17 mouse cellular contexts compared by ENCODE assay signal in genomic region chr1:86239871-86240270, GRCm38 (mm10).
A peak's percentile ranks its signal among the peaks of the same experiment; 100 is the strongest.
DNase-seq lines count a peak whose midpoint lies in the region; ATAC-seq and TF ChIP-seq lines count a peak whose summit lies in the region.
"Had no signal": no experiment of that assay in that cellular context is flagged by ENCODE, and none has a peak within 500 bp of the region (broad histone marks: within the 10 kb centered on the region; RNA-seq: fewer than 3 reads in every experiment).

No protein-coding gene starts in this region.

- H3K27ac ChIP-seq in kidney, postnatal 0 days, result peak overlapping the region; percentile 31
- no peak overlapping the region for H3K27ac ChIP-seq in kidney, adult 2 months (ENCODE audit: insufficient read depth, low read depth, low read length)
- peak overlapping the region; percentile 56; the same call in 1 of the 2 replicates for H3K27ac ChIP-seq in stomach, postnatal 0 days (replicated peaks)
- no peak overlapping the region for H3K27ac ChIP-seq in midbrain, embryonic 15.5 days
- H3K27ac ChIP-seq: forebrain, embryonic 15.5 days; hindbrain, embryonic 10.5 days had no signal

- WGBS in kidney, postnatal 0 days, result 83% methylated on average over 6 of the region's 6 CpGs
- 90% methylated on average over 6 of the region's 6 CpGs for WGBS in kidney, adult 2 months
- 86% methylated on average over 6 of the region's 6 CpGs for WGBS in stomach, postnatal 0 days
- 87% methylated on average over 6 of the region's 6 CpGs for whole genome bisulfite sequencing in midbrain, embryonic 15.5 days

- no peak for TF ChIP-seq EP300 in stomach, postnatal 0 days (optimal IDR thresholded peaks at IDR 0.05)

- no peak overlapping the region for H3K4me2 ChIP-seq in kidney, postnatal 0 days (ENCODE audit: low read length)
- no peak overlapping the region for H3K4me2 ChIP-seq in stomach, postnatal 0 days (replicated peaks; ENCODE audit: low read depth)
- no peak overlapping the region for H3K4me2 ChIP-seq in midbrain, embryonic 15.5 days
- H3K4me2 ChIP-seq: forebrain, embryonic 15.5 days; heart, embryonic 12.5 days had no signal

- peak; percentile 14 for DNase-seq in cerebellum, adult 9-11 months
- no peak for DNase-seq in cerebellum, adult 9-10 months
- no peak for DNase-seq in kidney, postnatal 0 days (ENCODE audit: low spot score)
- DNase-seq in kidney, adult 2 months, result no peak
- DNase-seq in cerebellum, postnatal 14 days, result peak; percentile 60
- no peak for DNase-seq in stomach, postnatal 0 days (ENCODE audit: low spot score)
- DNase-seq: adrenal gland, adult 2 months; adrenal gland, postnatal 25 days; gastrocnemius, postnatal 25 days; kidney, adult 9 months had no signal

- H3K9ac ChIP-seq in kidney, postnatal 0 days (ENCODE audit: low read depth, low read length), result no peak overlapping the region
- no peak overlapping the region for H3K9ac ChIP-seq in stomach, postnatal 0 days (ENCODE audit: low read length)
- H3K9ac ChIP-seq in midbrain, embryonic 15.5 days, result no peak overlapping the region
- H3K9ac ChIP-seq: forebrain, embryonic 15.5 days; heart, embryonic 12.5 days had no signal

- no peaks in the 10 kb centered on the region for H3K27me3 ChIP-seq in kidney, postnatal 0 days (ENCODE audit: insufficient read depth, low read length)
- H3K27me3 ChIP-seq in kidney, adult 2 months (replicated peaks; ENCODE audit: control insufficient read depth, insufficient read depth, low read length), result no peaks in the 10 kb centered on the region
- no peaks in the 10 kb centered on the region for H3K27me3 ChIP-seq in stomach, postnatal 0 days (ENCODE audit: control insufficient read depth, insufficient read depth, low read length)
- H3K27me3 ChIP-seq in midbrain, embryonic 15.5 days (replicated peaks), result no peaks in the 10 kb centered on the region
- H3K27me3 ChIP-seq: forebrain, embryonic 15.5 days; heart, embryonic 12.5 days had no signal

- no peak for ATAC-seq in kidney, postnatal 0 days (replicated peaks; ENCODE audit: low FRiP score, low read depth)
- no peak for ATAC-seq in stomach, postnatal 0 days (ENCODE audit: low FRiP score, low TSS enrichment)
- no peak for ATAC-seq in midbrain, embryonic 15.5 days (replicated peaks)
- ATAC-seq: forebrain, embryonic 15.5 days; hindbrain, embryonic 16.5 days; inflammation-experienced regulatory T-cells, adult 6 months; intestine, postnatal 0 days had no signal

- no peaks in the 10 kb centered on the region for H3K4me1 ChIP-seq in kidney, postnatal 0 days (replicated peaks; ENCODE audit: insufficient read depth, low read length)
- H3K4me1 ChIP-seq in kidney, adult 2 months (ENCODE audit: control insufficient read depth, insufficient read depth, low read length), result no peaks in the 10 kb centered on the region
- H3K4me1 ChIP-seq in stomach, postnatal 0 days (replicated peaks; ENCODE audit: control insufficient read depth, insufficient read depth), result 0 out of 2 replicates have a peak, but pooled peaks cover 3% of the 10 kb centered on the region
- H3K4me1 ChIP-seq in midbrain, embryonic 15.5 days, result no peaks in the 10 kb centered on the region
- H3K4me1 ChIP-seq: forebrain, embryonic 15.5 days had no signal

- TF ChIP-seq CTCF in kidney, postnatal 0 days (IDR thresholded peaks at IDR 0.05; ENCODE audit: low read depth), result no peak
- no peak for TF ChIP-seq CTCF in kidney, adult 2 months (conservative IDR thresholded peaks at IDR 0.05; ENCODE audit: insufficient read depth, insufficient read length, low read depth, low read length)
- TF ChIP-seq CTCF in stomach, postnatal 0 days (IDR thresholded peaks at IDR 0.05; ENCODE audit: low read depth), result no peak

- no peak for TF ChIP-seq POLR2A in kidney, adult 2 months (IDR thresholded peaks at IDR 0.05; ENCODE audit: low read depth, low read length)

- no peaks in the 10 kb centered on the region for H3K36me3 ChIP-seq in kidney, postnatal 0 days (ENCODE audit: insufficient read depth, low read length)
- no peaks in the 10 kb centered on the region for H3K36me3 ChIP-seq in kidney, adult 2 months (ENCODE audit: control insufficient read depth, insufficient read depth, low read length)
- no peaks in the 10 kb centered on the region for H3K36me3 ChIP-seq in stomach, postnatal 0 days (ENCODE audit: control insufficient read depth, insufficient read depth, low read length)
- 0 out of 2 replicates have a peak, but pooled peaks cover 4% of the 10 kb centered on the region for H3K36me3 ChIP-seq in midbrain, embryonic 15.5 days (replicated peaks)
- H3K36me3 ChIP-seq: heart, embryonic 12.5 days had no signal

- H3K4me3 ChIP-seq in kidney, postnatal 0 days (replicated peaks; ENCODE audit: low read depth, low read length), result no peak overlapping the region
- no peak overlapping the region for H3K4me3 ChIP-seq in kidney, adult 2 months (ENCODE audit: insufficient read depth, low read depth, low read length)
- H3K4me3 ChIP-seq in stomach, postnatal 0 days (ENCODE audit: low read depth, low read length), result no peak overlapping the region
- H3K4me3 ChIP-seq in midbrain, embryonic 15.5 days, result no peak overlapping the region
- H3K4me3 ChIP-seq: forebrain, embryonic 15.5 days; heart, embryonic 12.5 days; hindbrain, embryonic 10.5 days had no signal

- H3K9me3 ChIP-seq in kidney, postnatal 0 days (replicated peaks; ENCODE audit: low read length), result no peaks in the 10 kb centered on the region
- H3K9me3 ChIP-seq in stomach, postnatal 0 days (ENCODE audit: control insufficient read depth, low read length), result no peaks in the 10 kb centered on the region
- H3K9me3 ChIP-seq in midbrain, embryonic 15.5 days, result no peaks in the 10 kb centered on the region
- H3K9me3 ChIP-seq: forebrain, embryonic 15.5 days; heart, embryonic 12.5 days; hindbrain, embryonic 10.5 days had no signal

Comparison
In these comparisons a context has a peak if more than half of its experiments do, and no peak if none do; other contexts are left out.
1. DNase-seq: peak in cerebellum, adult 9-11 months (single experiment) and cerebellum, postnatal 14 days (2 of 2); none in cerebellum, adult 9-10 months (single experiment), kidney, postnatal 0 days (single experiment), kidney, adult 2 months (single experiment) and stomach, postnatal 0 days (single experiment).
2. H3K27ac ChIP-seq: peak in kidney, postnatal 0 days (single experiment) and stomach, postnatal 0 days (single experiment); none in kidney, adult 2 months (single experiment) and midbrain, embryonic 15.5 days (single experiment).